Mouse (Mus musculus) spleen, adult 2 months (tissue): ENCODE data around the gene Nme6.
"Not testable (repeated sequence)": the region's sequence is repeated elsewhere in the genome, so short reads cannot be mapped to it uniquely, and the experiment has no call there.

ENCODE experiments used
- CTCF ChIP-seq: fragments of 200-500 bp; IDR thresholded peaks from 2 replicates; pipeline ENCODE4 v1.5.1; 2011; ENCODE audit warnings: mild to moderate bottlenecking, inconsistent platforms; ENCODE audit not compliant: insufficient read depth, insufficient read length, insufficient replicate concordance; ENCODE audit errors: extremely low read depth
- POLR2A ChIP-seq: fragments of 200-500 bp; IDR thresholded peaks from 2 replicates; pipeline ENCODE4 v1.6.1; 2011; ENCODE audit warnings: low read depth, low read length, inconsistent platforms

GRCm38 (mm10) chr9:109805596-109805995 lies 27.0 kb upstream of the Nme6 start:
- TF ChIP-seq POLR2A, CTCF: not testable (repeated sequence)
